Mouse (Mus musculus) adrenal gland, postnatal 4 days (tissue): ENCODE measurements around the gene Itgb4. TPM values are rescaled to one million over a fixed set of nuclear protein-coding genes. Genes with fewer than 3 reads are reported as not detected.
A peak's percentile ranks its signal among the peaks of the same experiment; 100 is the strongest.

Experiments
- DNase-seq, 2 experiments: peaks; one replicate each; pipeline ENCODE4 v3.0.0; 2021 to 2022; ENCODE audit warnings: low spot score in 2 of 2, mixed read lengths in 2 of 2
- total RNA-seq, 2 experiments: library from RNA; stranded (reverse); gene quantifications; 2 replicates each; pipeline ENCODE4 v1.2.3; 2021

Itgb4 gene
- total RNA-seq, 2 experiments from 2014 or later, result 5.0 to 8.7 TPM

GRCm38 (mm10) chr11:115968731-115969405 is 5.6 kb upstream of the Itgb4 start:
- no peak for DNase-seq

DNA sequence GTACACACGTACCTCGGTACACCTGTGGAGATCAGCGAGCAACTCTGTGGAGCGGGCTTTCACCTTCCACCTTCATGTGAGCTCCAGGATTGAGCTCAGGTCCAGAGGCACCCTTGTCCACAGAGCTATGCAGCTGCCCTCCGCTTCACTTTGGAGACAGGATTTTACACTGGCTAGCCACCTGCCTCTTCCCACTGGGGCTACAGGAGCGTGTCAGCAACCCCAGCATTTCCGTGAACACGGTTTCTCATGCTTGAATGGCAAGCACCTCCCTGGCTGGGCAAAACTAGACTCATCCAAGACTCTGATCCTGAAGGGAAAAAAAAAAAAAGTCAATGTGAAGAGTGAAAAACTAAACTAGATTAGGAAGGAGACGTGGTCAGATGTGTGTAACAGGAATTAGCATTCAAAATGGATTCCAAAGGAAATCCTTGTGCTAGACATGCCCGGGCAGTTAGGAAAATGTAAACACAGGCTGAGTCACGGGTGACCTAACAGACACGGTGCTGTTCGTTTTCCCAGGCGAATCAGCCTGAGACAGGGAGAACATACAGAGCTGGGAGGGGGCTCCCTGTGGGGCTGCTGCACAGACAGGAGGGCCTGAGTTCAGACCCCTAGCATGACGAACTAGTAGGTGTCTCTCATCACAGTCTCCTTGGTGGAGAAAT is 4.4 kb upstream of the Itgb4 start:
- DNase-seq, result no peak

DNA sequence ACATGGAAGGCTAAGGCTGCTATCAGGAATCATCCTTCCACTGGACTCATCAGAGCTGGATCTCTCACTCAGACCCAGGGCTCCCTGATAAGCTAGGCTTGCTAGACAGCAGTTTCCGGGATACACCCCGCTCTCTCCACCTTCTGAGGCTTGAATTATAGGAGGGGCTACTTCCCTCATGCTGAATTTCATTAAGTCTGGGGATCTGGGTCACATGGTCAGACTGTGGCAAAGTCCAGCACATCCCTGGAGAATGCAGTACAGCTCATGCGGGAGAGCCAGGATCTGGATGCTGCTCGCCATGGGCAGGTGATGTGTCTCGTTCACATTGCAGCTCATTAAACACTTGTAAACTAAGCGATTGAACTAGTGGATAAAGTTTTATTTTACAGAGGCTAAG is 3.5 kb upstream of the Itgb4 start:
- DNase-seq, result no peak

DNA sequence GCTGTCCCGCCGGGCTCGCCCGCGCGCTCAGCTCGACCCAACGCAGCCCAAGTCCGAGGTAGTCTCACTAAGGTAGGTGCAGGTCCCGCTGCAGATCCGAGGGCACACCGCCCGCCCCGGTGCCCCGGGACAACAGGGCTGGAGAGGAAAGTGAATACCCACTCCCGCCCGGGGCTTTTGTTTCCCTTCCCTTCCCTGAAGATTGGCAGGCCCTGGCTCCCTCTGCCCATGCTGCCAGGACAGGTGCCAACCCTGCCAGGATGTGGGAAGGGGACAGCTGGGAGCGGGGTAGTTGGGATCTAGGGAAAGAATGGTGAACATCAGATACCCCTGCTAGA is 543 bp downstream of the Itgb4 start:
- DNase-seq, result no peak

- DNase-seq, result no peak
Measured at GRCm38 (mm10) chr11:115975544-115975943, 1.0 kb downstream of the Itgb4 start.

GRCm38 (mm10) chr11:115982472-115982871 is 8.0 kb downstream of the Itgb4 start:
- no peak for DNase-seq

GRCm38 (mm10) chr11:115983291-115983690 is 8.8 kb downstream of the Itgb4 start:
- no peak for DNase-seq

DNA sequence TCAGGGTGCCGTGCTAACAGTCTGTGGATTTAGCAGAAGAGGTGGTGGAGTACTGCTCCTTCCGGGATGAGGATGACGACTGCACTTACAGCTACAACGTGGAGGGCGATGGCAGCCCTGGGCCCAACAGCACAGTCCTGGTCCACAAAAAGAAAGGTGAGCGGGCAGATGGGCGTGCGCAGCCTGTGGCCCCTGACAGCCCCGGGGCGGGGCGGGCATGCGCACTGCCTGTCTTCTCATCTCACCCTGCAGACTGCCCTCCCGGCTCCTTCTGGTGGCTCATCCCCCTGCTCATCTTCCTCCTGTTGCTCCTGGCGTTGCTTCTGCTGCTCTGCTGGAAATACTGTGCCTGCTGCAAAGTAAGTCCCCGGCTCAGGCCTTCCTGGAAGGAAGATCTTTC is 15.2 kb downstream of the Itgb4 start:
- DNase-seq, result no peak

DNA sequence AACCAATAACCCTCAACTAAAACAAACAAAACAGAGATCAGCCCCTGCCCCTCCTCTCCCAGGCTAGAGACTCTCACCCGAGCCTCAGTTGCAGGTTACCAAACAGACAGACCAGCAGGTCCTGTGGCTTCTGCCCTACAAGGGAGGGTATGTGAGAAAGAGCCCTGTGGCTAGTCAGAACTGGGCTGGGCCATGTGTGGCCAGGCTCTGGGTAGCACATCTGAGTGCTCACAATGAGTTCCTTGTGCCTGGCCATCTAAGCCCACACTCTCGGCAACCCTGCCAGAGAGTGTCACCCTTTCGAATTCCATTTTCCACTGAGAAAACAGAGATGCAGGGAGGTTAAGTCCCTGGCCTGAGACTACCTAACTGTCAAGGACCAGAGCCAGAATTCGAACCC is 17.6 kb downstream of the Itgb4 start:
- no peak for DNase-seq

DNA sequence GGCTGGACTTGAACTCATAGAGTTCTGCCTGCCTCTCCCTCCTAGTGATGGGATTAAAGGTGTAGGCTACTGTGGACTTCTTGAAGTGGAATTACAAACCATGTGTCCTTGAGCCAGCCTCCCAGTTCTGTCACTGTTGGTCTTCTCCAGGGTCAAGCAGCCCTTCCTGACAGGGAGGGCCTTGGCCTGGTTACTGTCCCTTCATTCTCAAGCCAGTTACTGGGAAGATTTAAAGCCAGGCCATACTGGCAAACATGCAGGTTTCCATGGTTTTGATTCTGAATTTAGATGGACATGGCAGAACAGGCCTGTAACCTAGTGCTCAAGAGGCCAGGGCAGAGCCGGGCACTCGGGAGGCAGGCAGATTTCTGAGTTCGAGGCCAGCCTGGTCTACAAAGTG is 20.7 kb downstream of the Itgb4 start:
- DNase-seq, result no peak

DNA sequence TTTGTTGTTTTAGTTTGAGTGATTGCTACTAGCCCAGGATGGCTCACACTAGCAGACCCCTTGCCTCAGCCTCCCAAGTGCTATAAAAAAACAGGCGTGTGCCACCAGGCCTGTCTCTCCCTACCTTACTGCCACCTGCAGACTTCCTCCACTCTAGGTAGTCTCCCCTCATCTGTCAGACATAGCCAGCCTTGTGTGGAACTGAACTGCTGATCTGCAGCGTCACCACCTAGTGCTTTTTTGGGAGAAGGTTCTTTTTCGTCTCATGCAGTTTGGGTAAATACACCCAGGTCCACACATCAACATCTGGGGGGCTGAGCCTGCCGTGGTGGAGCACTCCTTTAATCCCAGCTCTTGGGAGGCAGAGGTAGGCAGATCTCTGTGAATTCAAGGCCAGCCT is 22.5 kb downstream of the Itgb4 start:
- no peak for DNase-seq

DNA sequence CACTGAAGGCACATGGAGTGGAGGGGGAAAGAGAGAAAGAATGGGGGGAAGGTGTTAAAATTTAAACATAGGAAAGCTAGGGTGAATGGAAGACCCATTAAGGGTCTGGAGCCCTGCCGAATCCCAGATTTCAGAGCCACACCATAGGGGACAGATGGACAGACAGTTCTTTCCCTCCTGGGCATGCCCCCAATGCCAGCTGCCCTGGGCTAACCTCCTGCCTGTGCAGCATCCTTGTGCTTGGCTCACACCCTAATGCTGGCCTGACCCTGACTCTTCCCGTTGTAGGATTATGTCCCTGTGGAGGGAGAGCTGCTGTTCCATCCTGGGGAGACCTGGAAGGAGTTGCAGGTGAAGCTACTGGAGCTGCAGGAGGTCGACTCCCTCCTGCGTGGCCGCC is 23.2 kb downstream of the Itgb4 start:
- no peak for DNase-seq

DNA sequence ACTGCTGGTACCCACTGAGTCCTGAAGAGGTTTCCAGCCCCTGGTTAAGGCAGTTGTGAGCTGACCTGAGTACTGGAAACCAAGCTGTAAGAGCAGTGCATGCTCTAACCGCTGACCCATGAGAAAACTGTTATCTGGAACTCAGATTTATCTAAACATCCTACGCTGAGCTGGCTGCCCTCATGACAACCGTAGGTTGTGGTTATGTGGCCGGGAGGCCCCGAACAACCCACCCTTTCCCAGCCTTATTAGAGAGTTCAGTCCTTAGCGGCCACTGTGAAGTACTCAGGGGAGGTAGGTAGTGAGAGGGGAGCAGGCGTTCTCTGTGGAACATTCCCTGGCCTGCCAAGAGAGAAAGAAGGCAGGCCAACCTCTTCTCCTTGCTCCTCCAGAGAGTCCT is 24.5 kb downstream of the Itgb4 start:
- no peak for DNase-seq

- peak in 1 of 2 experiments; percentile 62 for DNase-seq
Measured at GRCm38 (mm10) chr11:115999538-116000143, 25.1 kb downstream of the Itgb4 start.

- DNase-seq, result no peak
Measured at GRCm38 (mm10) chr11:116000607-116001006, 26.1 kb downstream of the Itgb4 start.

DNA sequence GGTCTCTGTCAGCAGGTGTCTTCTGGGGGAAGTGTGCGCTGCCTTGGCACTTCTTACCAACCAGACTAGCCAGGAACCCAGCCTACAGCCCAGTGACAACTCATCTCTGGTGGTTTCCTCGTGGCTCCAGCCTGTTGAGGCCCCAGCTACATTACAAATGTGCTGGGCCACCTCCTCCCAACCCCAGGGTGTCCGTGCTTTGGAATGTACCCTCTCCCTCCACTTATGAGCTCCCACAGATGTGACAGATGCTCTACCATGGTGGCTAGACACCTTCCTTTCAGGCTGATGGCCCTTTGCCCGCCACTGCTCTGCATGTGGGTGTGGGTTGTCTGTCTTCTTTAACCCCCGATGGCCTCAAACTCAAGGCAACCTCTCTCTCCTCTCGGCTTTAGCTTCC is 27.2 kb downstream of the Itgb4 start:
- no peak for DNase-seq

GRCm38 (mm10) chr11:116002894-116003293 is 28.4 kb downstream of the Itgb4 start:
- DNase-seq, result no peak

DNA sequence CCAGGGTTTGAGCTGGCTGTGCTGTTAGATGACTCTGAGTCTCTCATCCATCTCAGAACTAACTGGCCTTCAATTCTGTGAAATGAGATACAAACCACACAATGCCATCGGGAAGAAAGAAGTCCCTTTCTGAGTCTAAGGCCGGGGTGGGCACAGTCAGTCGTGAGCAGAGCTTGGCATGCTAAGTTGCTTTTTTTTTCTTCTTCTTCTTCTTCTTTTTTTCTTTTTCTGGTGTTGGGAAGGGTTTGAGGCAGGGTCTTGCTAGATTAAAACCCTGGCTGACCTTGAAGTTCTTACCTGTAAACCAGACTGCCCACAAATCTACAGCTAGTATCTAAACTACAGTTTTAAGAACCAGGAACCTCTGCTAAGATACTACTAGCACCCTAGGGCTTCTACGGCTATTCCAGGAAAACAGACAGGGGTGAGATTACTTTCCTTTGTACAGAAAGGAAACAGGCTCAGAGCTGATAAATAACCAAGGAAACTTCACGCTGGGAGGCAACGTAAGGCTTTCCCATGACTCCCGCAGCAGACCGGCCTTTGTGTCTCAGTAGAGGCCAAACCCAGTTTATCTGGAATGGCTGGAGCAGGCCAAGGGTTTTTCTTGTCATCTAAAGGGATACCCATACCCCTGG is 29.8 kb downstream of the Itgb4 start:
- DNase-seq, result no peak

- peak; percentile 59 to 70 for DNase-seq
Measured at GRCm38 (mm10) chr11:116004840-116005700, 30.6 kb downstream of the Itgb4 start.

GRCm38 (mm10) chr11:116005701-116006419 is 31.4 kb downstream of the Itgb4 start:
- DNase-seq, result no peak
